Mouse (Mus musculus) left cerebral cortex, adult 11 months (tissue): ENCODE results near the gene Kdm6b.

Experiments
- DNase-seq: peaks from one replicate; pipeline ENCODE4 v3.0.0; 2022; ENCODE audit warnings: low spot score

The Kdm6b gene

GRCm38 (mm10) chr11:69413221-69414181 lies at the start of gene Kdm6b:
Gene Kdm6b, minus strand, starts transcription at chr11:69413675.
- DNase-seq, result no peak

- DNase-seq, result no peak
Observed at GRCm38 (mm10) chr11:69461568-69461967, 48.1 kb upstream of the Kdm6b start.

- no peak for DNase-seq
Observed at GRCm38 (mm10) chr11:69459883-69460282, 46.4 kb upstream of the Kdm6b start.

DNA sequence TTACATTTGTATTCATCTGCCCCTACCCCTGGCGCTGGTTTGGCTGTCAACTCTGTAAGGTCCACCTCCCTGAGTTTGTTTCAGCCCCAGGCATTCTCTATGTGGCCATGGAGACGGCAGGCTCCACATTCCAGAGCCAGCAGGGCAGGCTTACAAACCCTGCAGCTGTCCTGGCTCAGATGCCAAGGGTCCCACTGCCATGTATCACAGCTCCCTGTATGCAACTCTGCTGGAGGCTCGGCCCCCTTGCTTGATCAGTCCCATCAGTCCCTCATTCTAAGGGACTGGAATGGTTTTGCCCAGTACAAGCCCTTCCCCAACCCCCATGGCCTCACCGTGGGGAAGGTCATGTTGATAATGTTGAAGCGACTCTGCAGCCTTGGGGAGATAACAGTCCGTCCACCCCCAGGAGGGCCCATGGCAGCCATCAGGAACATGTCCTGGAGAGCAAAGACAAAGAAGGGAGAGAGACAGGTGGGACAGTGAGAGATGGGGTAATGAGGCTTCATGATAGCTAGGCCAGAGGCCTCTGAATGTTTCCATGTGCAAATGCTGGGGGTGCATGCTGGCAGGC lies 43.6 kb upstream of the Kdm6b start:
- no peak for DNase-seq

GRCm38 (mm10) chr11:69452114-69452867 lies 38.8 kb upstream of the Kdm6b start:
- no peak for DNase-seq

DNA sequence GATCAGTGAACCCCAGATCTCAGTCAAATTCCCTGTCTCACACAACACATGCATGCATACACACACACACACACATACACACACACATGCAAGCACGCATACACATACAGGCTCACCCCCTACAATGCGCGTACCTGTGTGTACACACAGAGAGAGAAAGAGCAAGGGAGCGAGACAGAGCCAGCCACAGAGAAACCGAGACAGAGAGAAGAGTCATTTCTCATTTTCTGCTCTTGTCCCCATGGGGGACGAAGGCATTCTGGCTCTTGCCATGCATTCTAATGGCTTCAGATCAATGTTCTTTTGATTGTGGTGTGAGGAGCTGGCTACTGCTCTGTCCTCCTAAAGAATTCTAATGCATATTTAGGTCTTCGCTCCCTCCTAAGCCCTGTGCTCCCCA lies 33.8 kb upstream of the Kdm6b start:
- no peak for DNase-seq

DNA sequence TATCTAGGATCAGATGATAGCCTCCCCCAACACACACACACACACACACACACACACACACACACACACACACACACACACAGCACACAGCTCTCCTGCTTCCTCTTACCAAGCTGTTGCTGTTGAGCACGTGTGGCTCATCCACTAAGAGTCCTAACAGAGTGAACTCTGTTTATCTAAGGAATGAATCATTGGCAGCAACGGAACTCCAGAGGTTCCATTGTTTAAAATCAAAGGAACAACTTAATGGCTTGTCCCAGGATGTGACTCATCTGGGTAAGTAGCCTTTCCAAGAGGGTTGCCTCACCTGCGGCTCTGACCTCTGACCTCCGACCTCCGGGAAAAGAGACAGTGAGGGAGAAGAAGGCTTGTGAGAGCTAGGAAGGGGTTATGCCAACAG lies 29.9 kb upstream of the Kdm6b start:
- DNase-seq, result no peak

DNA sequence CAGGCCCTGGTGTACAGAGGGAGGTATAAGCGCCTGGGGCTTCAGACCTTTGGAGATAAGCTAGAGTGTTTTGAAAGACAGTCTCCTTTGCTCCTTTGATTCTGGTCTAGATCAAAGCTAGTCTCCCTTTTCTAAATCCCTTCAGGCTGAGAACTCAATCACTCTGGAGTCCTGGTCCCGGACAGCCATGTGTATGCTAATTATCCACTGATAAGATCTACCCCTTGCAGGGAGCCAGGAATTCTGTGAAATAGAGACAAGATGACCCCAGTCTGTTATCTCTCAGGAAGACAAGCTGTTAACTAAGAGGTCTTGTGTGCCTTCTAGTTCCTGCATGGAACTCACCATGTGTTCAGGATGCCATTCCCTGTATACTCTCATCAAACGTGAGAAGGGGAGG lies 23.8 kb upstream of the Kdm6b start:
- no peak for DNase-seq

DNA sequence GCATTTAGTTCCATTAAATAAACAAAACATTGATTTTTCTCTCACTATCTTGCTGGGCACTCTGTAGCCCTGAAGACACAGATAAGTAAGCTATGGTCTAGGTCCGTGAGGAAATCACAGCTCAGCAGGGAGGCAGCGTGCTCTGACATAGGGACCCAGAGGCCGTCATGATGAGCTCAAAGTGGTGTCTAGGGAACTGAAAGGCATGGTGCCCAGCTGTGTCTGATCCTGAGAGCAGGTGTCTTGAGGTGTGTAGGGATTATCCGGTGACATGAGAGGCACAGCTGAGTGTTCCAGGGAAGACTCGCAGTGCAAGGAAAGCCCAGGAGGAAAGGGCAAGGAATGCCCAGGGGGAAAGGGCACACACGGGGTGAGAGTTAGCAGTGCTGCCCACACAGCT lies 19.7 kb upstream of the Kdm6b start:
- no peak for DNase-seq

GRCm38 (mm10) chr11:69432640-69432982 lies 19.1 kb upstream of the Kdm6b start:
- no peak for DNase-seq

DNA sequence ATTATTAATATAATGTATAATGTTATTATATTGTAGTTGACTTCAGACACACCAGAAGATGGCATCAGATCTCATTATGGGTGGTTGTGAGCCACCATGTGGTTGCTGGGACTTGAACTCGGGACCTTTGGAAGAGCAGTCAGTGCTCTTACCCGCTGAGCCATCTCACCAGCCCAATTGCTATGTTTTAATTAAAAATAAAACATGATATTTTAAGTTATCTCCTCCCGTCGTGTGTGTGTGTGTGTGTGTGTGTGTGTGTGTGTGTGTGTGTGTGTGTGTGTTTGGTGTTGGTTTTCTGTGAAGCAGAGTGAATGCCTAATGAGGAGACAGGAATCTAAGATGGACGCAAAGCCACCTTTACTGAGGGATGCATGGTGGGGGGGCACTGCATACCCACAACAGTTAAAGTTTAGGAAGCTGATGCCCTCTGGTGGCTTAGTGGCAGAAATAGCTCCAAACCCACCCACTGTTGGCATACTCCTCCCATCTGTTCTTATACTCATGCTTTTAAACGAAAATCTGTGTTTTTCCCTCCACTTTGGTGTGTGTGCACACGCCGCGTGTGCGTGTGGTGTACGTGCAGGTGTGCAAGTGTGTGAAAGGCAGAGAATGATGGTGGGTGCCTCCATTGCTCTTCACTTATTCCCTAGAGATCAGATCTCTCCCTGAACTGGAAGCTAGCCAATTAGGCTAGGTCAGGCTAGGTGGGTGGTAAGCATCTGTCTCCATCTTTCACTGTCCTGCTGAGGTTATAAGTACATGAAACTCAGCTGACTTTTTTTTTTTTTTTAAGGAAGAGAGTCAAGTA lies 18.6 kb upstream of the Kdm6b start:
- DNase-seq, result no peak

GRCm38 (mm10) chr11:69430631-69431030 lies 17.2 kb upstream of the Kdm6b start:
- DNase-seq, result no peak

- no peak for DNase-seq
Observed at GRCm38 (mm10) chr11:69429313-69429712, 15.8 kb upstream of the Kdm6b start.

GRCm38 (mm10) chr11:69428751-69429150 lies 15.3 kb upstream of the Kdm6b start:
- DNase-seq, result no peak

DNA sequence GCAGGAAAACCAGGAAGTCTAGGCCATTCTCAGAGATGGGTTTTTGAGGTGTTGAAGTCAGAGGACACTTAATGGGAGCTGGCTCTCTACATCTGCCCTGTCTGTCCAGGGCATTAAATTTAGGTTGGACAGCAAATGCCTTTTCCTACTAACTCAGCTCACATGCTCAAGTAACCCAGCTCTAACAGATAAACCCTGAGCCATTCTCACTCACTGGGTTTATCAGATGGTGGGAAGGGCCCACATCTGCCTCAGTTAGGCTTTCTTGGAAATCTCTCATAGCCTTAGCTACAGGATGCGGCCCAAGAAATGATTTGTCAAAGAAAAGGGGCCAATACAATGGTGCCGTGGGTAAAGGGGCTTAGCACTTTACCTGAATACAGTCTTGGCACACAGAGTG lies 12.8 kb upstream of the Kdm6b start:
- DNase-seq, result no peak

DNA sequence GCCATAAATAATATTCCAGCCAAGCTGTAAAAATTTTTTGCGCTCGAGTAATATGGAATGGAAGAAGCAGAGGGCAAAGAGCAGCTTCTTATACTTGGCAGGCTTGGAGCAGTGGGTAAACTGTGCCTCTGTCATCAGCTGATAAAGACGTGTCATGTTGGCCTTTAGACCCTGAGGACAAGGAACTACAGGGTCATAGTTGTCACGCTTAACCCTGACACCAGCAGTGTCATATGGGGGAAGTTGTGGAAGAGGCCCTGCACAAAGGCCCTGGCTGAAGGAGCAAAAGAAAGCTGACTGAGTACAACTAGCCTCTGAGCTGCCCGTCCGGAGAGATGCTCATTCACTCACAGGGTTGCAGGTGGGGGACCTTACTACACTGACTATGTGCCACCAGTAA lies 10.4 kb upstream of the Kdm6b start:
- DNase-seq, result no peak

DNA sequence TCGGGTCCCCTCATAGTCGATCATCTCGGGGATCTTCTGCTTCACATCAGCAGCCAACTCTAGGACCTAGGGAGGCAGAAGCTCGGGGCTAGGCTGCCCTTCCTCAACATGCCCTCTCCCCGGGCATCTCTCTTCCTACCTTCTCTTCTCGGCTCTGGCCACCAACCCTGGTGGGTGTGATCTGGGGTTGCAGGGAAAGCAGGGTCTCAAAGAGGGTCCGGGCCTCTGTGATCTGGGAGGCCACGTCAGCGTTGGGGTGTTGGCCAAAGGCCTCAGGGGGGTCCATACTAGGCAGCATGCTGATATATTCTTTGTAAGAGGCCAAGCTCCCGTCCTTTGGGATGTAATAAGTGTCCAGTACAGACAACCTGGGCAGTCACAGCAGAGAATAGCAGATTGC lies 9.4 kb upstream of the Kdm6b start:
- DNase-seq, result no peak

DNA sequence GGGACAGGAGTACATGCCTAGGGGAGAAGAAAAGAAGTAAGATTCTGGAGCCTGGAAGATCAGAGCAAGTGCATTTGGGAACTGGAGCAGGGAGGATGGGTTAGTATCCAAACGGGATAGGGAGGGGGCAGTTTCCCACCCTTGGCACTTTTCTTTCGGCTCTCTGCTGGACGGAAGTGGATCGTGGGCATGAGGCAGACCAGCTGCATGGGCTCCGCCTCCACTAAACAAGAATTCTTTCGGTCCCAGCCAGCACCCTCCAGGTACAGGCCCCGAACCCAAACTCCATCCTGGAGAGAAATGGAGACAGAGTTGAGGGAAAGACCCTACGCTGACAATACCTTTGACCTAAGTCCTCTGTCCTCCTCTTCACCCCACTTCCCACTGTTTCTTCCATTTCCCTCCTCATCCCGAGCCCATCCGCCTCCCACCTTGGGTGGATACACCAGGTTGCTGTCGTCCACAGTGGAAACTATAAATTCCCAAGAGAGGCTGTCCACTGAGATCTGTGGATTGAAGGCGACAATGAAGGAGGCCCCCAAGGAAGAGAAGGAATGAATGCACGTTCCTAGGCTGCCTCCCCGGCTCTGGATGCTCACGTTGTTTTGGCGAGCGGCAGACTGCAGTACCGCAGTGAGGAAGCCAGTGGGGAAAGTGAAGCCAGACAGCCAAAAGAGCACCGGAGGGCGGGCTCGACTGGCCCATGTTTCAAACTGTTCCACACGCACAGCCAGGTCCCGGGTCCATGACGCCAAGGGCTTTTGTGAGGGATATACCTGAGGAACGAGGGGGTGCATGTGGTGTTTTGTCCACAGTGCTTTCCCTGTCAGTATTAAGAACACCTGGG lies 7.9 kb upstream of the Kdm6b start:
- DNase-seq, result no peak

DNA sequence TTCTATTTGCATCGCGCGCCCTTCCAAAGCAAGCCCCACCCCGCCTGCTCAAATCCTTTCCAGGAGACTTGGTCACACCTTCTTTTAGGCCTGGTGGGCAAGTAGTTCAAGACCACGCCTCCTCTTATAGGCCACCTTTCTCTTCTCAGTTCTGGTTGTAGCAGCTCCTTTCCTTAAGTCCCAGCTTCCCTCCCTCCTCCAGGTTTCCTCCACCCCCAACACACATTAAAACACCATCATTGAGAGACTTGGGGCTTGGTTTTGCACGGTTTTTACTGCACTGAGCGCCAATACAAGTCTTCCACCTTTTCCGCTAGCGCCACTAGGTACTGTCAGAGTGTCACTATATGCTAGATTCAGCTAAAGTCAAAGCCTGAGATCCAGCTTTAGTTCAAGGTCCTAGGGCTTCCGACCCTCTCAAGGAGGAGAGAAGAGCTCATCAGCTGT lies 7.1 kb upstream of the Kdm6b start:
- DNase-seq, result no peak

DNA sequence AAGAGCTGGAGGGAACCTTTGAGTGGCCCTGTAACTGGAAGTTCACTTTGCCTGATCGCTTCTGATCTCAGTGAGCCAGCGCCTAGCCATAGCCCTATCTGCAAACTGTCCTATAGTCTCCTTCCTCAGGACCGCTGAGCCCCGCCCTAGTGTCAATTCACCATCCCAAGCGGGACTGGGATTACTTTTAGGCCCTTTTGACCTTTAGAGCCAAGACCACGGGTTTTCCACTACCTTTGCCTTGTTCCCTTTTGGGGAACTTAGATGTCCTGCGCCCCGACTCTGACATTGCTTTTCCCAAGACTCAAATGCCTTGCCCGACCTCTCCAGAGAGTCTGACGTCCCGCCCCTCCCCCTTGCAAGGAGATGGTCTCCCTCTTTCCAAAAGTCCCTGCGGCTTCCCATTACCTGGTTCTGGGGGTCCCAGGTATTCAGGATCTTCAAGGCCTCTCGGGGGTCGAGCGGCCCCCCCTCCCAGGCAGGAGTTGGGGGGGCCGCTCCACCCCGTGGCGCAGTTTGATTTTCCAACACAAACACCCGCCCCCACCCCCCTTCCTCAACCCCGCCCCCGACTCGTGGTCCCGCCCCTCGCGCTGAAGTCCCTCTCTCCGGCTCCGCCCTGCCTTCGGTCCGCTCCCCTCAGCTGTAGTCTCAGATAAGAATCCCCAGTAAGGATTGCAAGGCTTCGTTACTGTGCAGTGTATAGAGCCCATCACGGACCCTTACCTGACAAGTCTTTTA lies 6.5 kb upstream of the Kdm6b start:
- no peak for DNase-seq
